Mouse (Mus musculus): ENCODE results near the gene Hcn1. TPM values are rescaled to one million over a fixed set of nuclear protein-coding genes. Genes with fewer than 3 reads are reported as not detected.

Gene Hcn1
- polyA plus RNA-seq, 1 experiment = 0.37 TPM

GRCm38 (mm10) chr13:117827628-117828027 lies 225.5 kb downstream of the Hcn1 start:
- no peak for TF ChIP-seq POLR2A (IDR thresholded peaks at IDR 0.05; ENCODE audit: control insufficient read depth, low read depth, low read length)
- no peak for TF ChIP-seq CTCF (IDR thresholded peaks at IDR 0.05; ENCODE audit: control insufficient read depth, insufficient read depth, insufficient replicate concordance, low read depth, low read length)

GRCm38 (mm10) chr13:117836658-117837057 lies 234.5 kb downstream of the Hcn1 start:
- TF ChIP-seq POLR2A (IDR thresholded peaks at IDR 0.05; ENCODE audit: control insufficient read depth, low read depth, low read length) = no peak
- TF ChIP-seq CTCF (IDR thresholded peaks at IDR 0.05; ENCODE audit: control insufficient read depth, insufficient read depth, insufficient replicate concordance, low read depth, low read length) = no peak
- Histone ChIP-seq H3K36me3 (ENCODE audit: control insufficient read depth, insufficient read depth, low read length) (no peaks in the 10 kb centered on the region), H3K27me3 (ENCODE audit: control insufficient read depth, insufficient read depth, low read length) (no peaks in the 10 kb centered on the region), H3K4me3 (ENCODE audit: control insufficient read depth, low read depth, low read length) (no peak overlapping the region), H3K27ac (ENCODE audit: control insufficient read depth, insufficient read depth, low read depth, low read length) (no peak overlapping the region), H3K4me1 (ENCODE audit: control insufficient read depth, insufficient read depth, low read length) (no peaks in the 10 kb centered on the region)

More at GRCm38 (mm10) chr13:117827628-117828027, 225.5 kb downstream of the Hcn1 start:
- no peaks in the 10 kb centered on the region for H3K27me3 ChIP-seq (ENCODE audit: control insufficient read depth, insufficient read depth, low read length)
- no peak overlapping the region for H3K27ac ChIP-seq (ENCODE audit: control insufficient read depth, insufficient read depth, low read depth, low read length)
- H3K36me3 ChIP-seq (ENCODE audit: control insufficient read depth, insufficient read depth, low read length) = no peaks in the 10 kb centered on the region
- H3K4me1 ChIP-seq (ENCODE audit: control insufficient read depth, insufficient read depth, low read length) = no peaks in the 10 kb centered on the region
- H3K4me3 ChIP-seq (ENCODE audit: control insufficient read depth, low read depth, low read length) = no peak overlapping the region

GRCm38 (mm10) chr13:117838264-117838663 lies 236.1 kb downstream of the Hcn1 start:
- H3K36me3 ChIP-seq (ENCODE audit: control insufficient read depth, insufficient read depth, low read length) = no peaks in the 10 kb centered on the region
- no peak overlapping the region for H3K4me3 ChIP-seq (ENCODE audit: control insufficient read depth, low read depth, low read length)
- no peak overlapping the region for H3K27ac ChIP-seq (ENCODE audit: control insufficient read depth, insufficient read depth, low read depth, low read length)
- no peaks in the 10 kb centered on the region for H3K4me1 ChIP-seq (ENCODE audit: control insufficient read depth, insufficient read depth, low read length)
- TF ChIP-seq CTCF (IDR thresholded peaks at IDR 0.05; ENCODE audit: control insufficient read depth, insufficient read depth, insufficient replicate concordance, low read depth, low read length) (no peak), POLR2A (IDR thresholded peaks at IDR 0.05; ENCODE audit: control insufficient read depth, low read depth, low read length) (no peak)
- H3K27me3 ChIP-seq (ENCODE audit: control insufficient read depth, insufficient read depth, low read length) = no peaks in the 10 kb centered on the region

- H3K27me3 ChIP-seq (ENCODE audit: control insufficient read depth, insufficient read depth, low read length) = no peaks in the 10 kb centered on the region
- no peak overlapping the region for H3K4me3 ChIP-seq (ENCODE audit: control insufficient read depth, low read depth, low read length)
- H3K4me1 ChIP-seq (ENCODE audit: control insufficient read depth, insufficient read depth, low read length) = no peaks in the 10 kb centered on the region
- TF ChIP-seq CTCF (IDR thresholded peaks at IDR 0.05; ENCODE audit: control insufficient read depth, insufficient read depth, insufficient replicate concordance, low read depth, low read length) = no peak
- no peak for TF ChIP-seq POLR2A (IDR thresholded peaks at IDR 0.05; ENCODE audit: control insufficient read depth, low read depth, low read length)
- H3K27ac ChIP-seq (ENCODE audit: control insufficient read depth, insufficient read depth, low read depth, low read length) = no peak overlapping the region
- H3K36me3 ChIP-seq (ENCODE audit: control insufficient read depth, insufficient read depth, low read length) = no peaks in the 10 kb centered on the region
These were observed 240.2 kb downstream of the Hcn1 start for GRCm38 (mm10) chr13:117842366-117842765.

- Histone ChIP-seq H3K27me3 (ENCODE audit: control insufficient read depth, insufficient read depth, low read length) (no peaks in the 10 kb centered on the region), H3K4me3 (ENCODE audit: control insufficient read depth, low read depth, low read length) (no peak overlapping the region), H3K36me3 (ENCODE audit: control insufficient read depth, insufficient read depth, low read length) (no peaks in the 10 kb centered on the region), H3K27ac (ENCODE audit: control insufficient read depth, insufficient read depth, low read depth, low read length) (no peak overlapping the region), H3K4me1 (ENCODE audit: control insufficient read depth, insufficient read depth, low read length) (no peaks in the 10 kb centered on the region)
- TF ChIP-seq CTCF (IDR thresholded peaks at IDR 0.05; ENCODE audit: control insufficient read depth, insufficient read depth, insufficient replicate concordance, low read depth, low read length) (no peak), POLR2A (IDR thresholded peaks at IDR 0.05; ENCODE audit: control insufficient read depth, low read depth, low read length) (no peak)
These were observed 245.2 kb downstream of the Hcn1 start for GRCm38 (mm10) chr13:117847290-117847689.

- Histone ChIP-seq H3K36me3 (ENCODE audit: control insufficient read depth, insufficient read depth, low read length) (no peaks in the 10 kb centered on the region), H3K27ac (ENCODE audit: control insufficient read depth, insufficient read depth, low read depth, low read length) (no peak overlapping the region), H3K4me3 (ENCODE audit: control insufficient read depth, low read depth, low read length) (no peak overlapping the region), H3K4me1 (ENCODE audit: control insufficient read depth, insufficient read depth, low read length) (no peaks in the 10 kb centered on the region), H3K27me3 (ENCODE audit: control insufficient read depth, insufficient read depth, low read length) (no peaks in the 10 kb centered on the region)
- TF ChIP-seq CTCF (IDR thresholded peaks at IDR 0.05; ENCODE audit: control insufficient read depth, insufficient read depth, insufficient replicate concordance, low read depth, low read length) = no peak
These were observed 246.6 kb downstream of the Hcn1 start for GRCm38 (mm10) chr13:117848757-117849156.

GRCm38 (mm10) chr13:117851954-117852710 lies 250.0 kb downstream of the Hcn1 start:
- Histone ChIP-seq H3K36me3 (ENCODE audit: control insufficient read depth, insufficient read depth, low read length) (no peaks in the 10 kb centered on the region), H3K4me3 (ENCODE audit: control insufficient read depth, low read depth, low read length) (no peak overlapping the region), H3K4me1 (ENCODE audit: control insufficient read depth, insufficient read depth, low read length) (no peaks in the 10 kb centered on the region), H3K27me3 (ENCODE audit: control insufficient read depth, insufficient read depth, low read length) (no peaks in the 10 kb centered on the region), H3K27ac (ENCODE audit: control insufficient read depth, insufficient read depth, low read depth, low read length) (no peak overlapping the region)
- TF ChIP-seq POLR2A (IDR thresholded peaks at IDR 0.05; ENCODE audit: control insufficient read depth, low read depth, low read length) (no peak), CTCF (IDR thresholded peaks at IDR 0.05; ENCODE audit: control insufficient read depth, insufficient read depth, insufficient replicate concordance, low read depth, low read length) (no peak)
